Mouse (Mus musculus) thymus, postnatal 10 days (tissue): ENCODE data around the gene Nsg2.
"Not testable (repeated sequence)": the region's sequence is repeated elsewhere in the genome, so short reads cannot be mapped to it uniquely, and the experiment has no call there.

Experiments
- DNase-seq, 2 experiments: peaks; one replicate each; pipeline ENCODE4 v3.0.0; 2021; ENCODE audit warnings: low spot score in 2 of 2

Gene Nsg2

DNA sequence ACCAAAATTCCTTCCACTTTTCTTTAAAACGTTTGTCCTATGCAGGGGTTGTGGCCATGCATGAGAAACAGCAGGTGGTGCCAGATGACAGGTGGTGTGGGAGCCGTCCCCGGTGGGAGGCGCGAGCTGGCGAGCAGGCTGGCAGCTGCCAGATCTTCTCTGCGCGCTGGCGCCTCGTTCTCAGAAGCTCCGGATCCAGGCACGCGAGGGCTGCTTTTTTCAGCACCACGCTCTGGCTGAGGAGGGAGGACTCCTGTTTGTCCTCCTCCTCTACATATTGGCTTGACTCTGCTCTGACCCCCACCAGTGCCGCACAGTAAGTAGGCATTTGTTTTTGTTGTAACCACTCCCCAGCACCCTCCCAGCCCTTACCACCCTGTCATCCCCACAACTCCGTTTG is at the start of gene Nsg2:
Gene Nsg2 (plus strand): TSS at position 183 of the 400 bp plus-strand sequence.
- DNase-seq, result peak; percentile 91 to 93

DNA sequence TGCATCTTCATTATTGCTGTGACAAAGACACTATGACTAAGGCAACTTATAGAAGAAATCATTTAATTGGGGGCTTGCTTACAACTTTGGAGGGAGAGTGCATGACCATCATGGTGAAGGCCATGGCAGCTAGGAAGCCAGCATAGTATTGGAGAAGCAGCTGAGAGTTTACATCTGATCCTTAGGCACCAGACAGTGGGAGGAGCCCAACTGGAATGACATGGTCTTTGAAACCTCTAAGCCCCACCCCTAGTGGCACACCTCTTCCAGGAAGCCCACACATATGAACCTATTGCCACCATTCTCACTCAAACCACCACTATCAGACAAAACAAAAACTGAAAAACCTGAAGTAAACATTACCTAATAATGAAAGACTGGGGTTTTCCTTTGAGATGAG is 40.2 kb upstream of the Nsg2 start:
- no peak for DNase-seq

DNA sequence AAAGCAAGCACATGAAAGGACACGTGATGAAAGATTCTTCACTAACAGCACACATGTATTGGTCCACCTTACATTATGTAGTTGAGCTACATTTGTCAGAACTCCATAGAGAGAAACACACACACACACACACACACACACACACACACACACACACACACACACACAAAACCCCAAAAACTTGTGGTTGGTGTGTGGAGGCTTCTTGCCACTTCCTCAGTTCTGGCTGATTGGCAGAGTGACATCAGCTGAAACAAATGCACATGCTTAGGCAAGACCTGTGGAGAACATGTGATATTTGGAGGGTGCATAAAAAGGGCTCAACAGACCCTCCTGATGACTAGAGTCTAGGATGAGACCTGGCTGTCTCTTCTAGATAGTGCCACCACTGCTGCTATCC is 36.3 kb upstream of the Nsg2 start:
- no peak for DNase-seq

DNA sequence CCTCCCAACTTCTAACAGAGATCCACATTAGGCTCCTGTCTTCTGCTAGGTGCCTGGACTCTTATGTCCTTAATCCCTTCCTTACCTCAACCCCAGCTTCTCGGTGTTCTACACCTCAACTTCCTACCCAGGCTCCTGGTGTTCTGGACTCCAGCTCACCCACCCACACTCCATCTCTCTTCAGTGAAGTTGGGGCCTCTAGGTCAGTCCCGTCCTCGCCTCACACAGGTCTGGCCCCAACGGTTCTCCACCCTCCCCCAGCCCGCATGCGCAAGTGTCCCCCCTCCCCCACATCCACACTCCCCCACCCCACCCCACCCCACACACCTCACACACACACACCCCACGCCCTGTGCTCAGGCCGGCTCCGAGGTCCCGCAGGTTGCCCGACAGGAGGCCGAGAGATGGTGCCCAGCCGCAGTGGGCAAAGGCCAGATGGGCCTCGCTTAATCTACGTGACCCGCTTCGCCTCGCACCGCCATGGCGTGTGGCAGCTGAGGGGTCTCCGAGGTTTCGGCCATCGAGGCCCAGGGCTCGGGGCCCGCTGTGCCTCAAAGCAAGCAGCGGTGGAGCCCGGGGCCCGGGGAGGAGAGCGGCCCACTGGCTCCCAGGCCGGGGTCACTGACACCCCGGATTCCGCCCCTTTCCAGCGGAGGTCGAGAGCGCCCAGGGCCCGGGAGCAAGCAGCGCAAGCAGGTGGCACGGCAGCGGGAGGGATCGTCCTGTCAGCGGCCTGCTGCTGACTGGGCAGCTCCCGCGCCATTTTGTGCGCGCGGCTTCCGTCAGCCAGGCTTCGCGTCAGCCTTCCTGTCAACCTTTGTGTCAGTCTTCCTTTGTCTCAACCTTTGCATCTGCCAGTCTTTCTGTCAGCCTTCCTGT is 34.8 kb upstream of the Nsg2 start, which contains the start of gene 4930524B15Rik:
Gene 4930524B15Rik (plus strand): TSS at position 337 of the 879 bp plus-strand sequence.
- DNase-seq, result no peak

DNA sequence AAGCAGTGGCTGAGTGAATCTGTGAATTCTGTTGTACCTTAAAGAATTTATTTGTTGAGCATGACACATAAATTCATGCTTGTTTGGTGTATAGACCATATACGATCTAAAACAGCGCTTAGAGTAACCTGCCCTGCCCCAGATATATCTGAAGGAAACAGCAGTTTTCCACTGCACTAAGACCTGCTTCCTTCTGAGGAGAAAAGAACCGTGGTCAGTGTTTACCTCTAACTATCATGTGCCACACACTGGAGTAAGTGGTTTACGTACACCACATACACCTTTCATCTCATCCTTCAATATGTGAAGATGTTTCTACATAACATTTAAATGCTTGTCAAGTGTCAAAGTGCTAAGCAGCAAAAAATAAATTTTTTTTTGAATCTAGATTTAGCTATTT is 26.1 kb upstream of the Nsg2 start:
- DNase-seq, result no peak

DNA sequence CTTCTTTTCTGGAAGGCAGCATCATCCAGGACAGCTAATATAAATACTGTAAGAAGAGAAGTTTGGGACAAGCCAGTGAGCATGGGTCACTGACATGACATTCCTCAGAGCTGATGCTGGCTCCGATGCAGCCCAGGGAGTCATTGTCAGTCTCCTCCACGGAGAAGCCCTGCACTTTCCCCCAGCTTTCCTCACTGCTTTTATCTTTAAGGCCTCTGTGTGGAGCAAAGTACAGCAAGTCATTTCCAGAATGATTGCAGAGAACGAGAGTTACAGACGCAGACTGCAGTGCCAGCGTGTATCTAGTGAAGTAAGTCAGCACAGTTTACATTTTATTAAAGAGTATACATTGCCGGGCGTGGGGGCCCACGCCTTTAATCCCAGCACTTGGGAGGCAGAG is 25.4 kb upstream of the Nsg2 start:
- DNase-seq, result no peak

DNA sequence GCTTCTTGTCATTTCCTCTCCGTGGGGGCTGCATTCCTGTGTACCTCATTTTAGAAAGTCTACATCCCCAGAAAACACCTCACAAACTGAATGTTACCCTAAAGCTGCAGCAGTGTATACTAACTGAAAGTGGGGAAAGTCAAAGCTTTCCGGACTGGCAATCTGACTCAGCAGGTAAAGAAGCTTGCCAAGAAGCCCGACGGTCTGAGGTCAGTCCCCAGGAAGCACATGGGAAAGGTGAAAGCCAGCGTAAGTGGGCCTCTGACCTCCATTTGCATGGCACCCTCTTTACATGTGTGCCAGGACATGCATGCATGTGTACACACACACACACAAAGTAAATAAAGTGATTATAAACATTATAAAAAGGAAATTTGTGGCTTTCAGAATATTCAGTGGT is 24.6 kb upstream of the Nsg2 start:
- DNase-seq, result no peak

DNA sequence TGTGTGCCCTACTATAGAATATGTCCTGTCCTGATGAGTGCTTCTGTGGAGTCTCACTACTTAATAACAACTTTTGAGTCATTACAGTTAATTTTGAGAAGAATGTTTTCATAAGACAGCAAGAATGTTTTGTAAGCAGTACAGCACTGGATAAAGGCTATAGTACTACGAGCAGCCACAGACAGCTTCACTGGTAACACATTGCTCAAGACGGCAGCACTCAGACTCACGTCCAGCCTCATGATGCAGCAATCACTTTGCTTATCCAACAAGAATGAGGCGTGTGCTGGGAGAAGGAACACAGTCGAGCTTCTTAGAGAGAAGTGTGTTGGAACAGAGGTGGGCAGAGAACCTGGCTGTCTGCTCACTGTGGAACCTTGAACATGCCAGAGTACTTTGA is 24.1 kb upstream of the Nsg2 start:
- DNase-seq, result no peak

DNA sequence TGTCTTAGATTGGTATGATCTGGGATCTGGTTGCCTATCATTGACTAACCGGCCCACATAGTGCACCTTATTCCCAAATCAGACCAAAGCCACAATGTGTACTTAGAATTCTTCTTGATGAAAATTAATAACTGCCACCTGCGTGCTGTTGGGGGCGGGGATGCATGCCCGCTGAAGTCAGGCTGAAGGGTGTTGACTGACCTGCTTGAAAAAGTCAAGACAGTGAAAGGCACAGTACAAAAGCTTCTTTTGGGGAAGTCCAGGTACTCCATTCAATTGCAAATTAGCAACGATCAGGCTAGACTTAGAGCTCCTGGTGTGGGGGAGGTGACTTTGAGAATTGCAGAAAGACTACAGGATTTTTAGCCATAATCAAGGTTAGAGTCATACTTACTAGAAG is 20.2 kb upstream of the Nsg2 start:
- DNase-seq, result not testable (repeated sequence)

DNA sequence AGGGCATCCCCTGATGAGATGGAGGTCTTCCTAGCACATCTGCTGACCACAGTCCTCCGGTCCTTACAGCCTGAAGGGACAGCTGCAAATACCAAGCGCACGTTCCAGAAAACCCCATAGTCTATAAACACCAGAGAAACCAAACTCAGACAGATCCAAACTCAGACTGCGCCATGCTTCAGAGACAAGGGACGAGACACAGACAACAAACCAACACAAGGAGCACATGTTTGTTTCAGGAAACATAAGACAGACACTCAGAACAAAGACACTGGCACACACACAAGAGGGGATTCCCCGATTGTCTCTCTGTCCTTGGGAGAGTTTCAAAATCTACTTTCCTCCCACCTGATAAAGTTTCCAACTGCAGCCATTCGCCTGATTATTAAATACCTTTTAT is 18.4 kb upstream of the Nsg2 start:
- no peak for DNase-seq

DNA sequence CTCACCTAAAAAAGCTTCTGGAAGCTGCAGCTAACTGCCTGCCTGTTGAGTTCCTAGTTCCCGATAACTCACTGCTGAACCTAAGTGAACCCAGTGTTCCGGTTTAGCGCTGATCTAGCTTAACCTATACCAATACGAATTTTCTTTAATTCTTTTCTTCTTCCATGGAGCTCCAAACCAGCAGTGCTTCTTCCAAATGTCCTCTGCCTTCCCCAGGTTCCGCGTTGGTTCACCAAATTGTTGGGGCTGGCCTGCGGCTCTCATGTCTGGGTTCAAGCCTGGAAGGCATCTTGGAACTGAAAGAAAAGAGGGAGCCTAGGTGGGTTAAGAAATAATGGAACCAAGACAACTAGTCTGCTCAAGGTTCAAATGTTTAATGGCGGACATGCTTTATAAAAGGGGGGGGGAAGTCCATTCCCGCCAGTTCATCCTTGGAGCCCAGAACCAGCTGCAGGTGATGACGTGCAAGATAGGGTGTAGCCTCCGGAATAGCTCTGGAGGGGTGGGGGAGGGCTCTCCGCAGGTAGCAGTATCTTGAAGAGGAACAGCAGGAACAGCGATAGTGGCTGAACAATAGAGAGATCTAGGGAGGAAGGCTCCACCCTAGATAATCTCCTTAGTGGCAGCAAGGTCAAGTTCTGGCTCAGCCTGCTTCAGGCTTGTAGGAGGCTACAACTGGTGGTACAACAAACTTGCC is 17.9 kb upstream of the Nsg2 start:
- DNase-seq, result not testable (repeated sequence)

DNA sequence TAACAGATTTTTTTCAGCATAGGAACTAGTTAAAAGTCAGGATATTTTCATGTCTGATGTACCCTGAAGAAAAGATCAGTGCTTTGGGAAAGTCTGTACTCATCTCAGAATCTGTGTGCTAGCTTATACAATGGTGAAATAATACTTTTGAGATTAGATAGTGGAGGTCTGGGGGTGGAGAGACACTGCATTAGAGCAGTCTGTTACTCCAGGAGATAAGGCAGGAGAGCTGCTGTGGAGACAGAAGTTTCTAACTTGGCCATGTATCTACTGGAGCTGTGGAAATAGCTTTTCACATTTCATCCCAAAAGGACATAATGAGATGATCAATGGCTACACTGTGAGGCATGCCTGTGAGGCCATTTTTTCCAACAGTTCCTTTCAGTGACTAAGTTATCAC is 17.0 kb upstream of the Nsg2 start:
- no peak for DNase-seq

DNA sequence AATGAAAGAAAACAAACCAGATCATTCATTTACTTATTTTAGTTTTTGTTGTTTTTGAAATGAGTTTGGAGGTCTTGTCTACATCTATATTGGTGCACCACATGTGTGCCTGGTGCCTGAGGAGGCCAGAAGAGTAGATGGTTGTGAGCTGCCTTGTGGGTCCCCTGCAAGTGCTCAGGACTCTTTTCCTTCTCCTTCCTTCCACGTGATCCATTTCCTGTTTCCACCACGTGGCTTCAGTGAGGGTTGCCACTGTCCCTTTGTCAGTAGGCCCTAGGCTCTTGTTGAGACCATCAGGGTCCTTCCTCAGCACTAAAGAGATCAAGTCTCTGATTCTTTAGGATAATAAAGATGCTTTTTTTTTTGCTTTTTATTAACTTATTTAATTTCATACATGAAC is 15.5 kb upstream of the Nsg2 start:
- DNase-seq, result no peak

DNA sequence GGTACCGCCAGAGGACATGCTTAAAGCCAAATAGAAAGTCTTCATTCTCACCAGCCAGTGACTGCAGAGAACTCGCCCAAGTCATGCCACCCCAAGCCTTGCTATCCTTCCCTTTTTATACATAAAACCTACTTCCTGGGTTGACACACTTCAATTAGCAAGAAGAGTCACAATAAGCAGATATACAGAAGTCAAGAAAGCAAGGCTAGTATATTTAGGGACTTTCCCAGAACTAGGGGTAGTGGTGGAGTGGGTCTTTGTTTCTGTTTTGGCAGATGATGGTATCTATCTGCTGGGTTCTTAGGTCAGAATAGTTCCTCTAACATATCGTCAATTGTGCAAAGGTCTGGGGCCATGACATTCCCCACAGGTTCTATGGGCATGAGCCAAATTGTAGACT is 7.7 kb upstream of the Nsg2 start:
- no peak for DNase-seq

DNA sequence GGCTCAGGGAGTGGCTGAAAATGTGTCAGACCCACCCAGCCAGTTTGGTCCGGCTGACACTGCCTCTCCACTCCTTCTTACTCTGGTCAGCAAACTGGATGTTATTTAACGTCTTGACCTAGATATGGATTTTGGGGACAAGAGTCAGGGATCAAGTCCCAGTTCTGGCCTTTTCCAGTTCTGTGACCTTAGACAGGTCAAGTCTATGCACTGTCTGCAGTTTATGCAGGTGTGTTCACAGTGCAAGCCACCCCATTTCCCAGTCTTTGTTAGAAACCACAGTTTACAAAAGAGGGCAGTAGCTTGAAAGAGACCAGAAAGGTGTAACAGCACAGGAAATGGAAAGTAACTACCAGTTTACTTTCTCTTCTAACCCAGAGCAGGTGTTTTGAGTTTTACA is 547 bp upstream of the Nsg2 start:
- peak; percentile 63 to 70 for DNase-seq

DNA sequence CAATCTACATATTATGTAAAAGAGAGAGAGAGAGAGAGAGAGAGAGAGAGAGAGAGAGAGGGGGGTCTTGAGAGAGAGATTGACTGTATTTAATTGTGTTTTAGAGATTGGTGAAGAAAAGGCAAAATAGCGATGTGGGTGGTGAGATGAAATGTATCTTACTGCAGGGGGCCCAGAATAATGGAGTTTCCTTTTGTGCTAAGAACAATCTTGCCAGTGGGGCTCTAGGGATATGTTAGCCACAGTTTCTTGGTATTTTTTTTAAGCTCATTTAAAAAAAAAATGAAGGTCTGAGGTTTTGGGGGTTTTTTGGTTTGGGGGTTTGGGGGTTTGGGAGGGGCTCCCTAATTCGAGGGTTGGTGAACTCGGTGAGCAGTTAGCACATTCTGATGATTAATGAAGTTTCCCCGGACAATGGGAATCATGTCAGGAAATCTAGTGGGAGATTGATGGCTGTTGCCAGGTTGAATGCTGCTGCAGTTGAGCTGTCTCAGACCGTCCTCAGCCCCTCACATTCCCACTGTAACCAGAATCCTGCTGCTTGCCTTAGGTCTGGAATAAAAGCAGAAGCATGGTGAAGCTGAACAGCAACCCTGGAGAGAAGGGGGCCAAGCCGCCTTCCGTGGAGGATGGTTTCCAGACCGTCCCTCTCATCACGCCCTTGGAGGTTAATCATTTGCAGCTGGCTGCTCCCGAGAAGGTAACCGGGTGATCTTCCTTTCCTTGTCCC is 1.1 kb downstream of the Nsg2 start:
- peak in 1 of 2 experiments; percentile 27 for DNase-seq

DNA sequence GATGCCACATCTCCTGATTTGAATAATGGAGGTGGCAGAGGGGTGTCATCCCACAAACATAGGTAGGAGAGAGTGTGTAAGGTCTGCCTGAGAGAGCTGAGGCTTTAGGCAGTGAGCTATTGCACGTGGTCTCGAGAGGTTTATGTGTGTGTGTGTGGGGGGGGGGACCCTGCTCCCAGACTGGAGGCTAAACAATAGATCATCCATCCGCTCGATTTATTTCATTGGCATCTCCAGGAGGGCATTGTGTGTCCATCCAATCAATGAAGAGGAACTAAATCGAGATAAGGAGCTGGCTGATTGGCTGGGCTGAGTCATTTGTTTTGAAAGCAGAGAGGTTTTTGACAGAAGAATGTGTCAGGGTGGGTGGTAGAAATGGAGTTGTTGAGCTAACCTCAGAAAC is 2.4 kb downstream of the Nsg2 start:
- no peak for DNase-seq

DNA sequence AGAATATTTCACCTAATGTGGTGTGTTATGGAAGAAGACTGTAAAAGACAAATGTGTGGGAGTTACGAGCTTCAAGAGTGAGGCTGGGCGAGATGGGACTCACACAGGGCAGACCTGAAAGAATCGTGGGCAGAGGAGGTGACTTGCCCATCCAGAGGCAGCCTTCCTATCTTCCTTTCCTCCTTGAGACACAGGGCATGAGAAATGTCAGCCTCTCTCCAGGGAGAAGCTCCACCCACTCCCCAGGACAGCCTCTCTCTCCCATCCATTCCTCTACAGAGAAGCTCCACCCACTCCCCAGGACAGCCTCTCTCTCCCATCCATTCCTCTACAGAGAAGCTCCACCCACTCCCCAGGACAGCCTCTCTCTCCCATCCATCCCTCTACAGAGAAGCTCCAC is 7.8 kb downstream of the Nsg2 start:
- not testable (repeated sequence) for DNase-seq

DNA sequence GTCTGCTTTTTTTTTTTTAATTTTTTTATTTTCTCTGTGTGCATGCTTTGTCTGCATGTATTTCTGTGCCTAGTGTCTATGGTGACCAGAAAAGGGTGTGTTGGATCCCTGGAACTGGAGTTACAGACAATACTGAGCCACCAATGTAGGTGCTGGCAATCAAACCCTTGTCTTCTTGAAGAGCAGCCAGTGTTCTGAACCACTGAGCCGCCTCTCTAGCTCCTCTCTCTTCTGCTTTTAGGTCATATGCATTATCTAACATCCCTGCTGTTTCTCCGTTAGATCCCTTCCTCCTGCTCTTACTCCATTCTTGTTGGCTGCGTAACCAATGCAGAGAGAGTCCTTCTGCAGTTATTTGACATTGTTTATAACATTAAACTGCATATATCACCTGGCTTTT is 8.6 kb downstream of the Nsg2 start:
- no peak for DNase-seq

DNA sequence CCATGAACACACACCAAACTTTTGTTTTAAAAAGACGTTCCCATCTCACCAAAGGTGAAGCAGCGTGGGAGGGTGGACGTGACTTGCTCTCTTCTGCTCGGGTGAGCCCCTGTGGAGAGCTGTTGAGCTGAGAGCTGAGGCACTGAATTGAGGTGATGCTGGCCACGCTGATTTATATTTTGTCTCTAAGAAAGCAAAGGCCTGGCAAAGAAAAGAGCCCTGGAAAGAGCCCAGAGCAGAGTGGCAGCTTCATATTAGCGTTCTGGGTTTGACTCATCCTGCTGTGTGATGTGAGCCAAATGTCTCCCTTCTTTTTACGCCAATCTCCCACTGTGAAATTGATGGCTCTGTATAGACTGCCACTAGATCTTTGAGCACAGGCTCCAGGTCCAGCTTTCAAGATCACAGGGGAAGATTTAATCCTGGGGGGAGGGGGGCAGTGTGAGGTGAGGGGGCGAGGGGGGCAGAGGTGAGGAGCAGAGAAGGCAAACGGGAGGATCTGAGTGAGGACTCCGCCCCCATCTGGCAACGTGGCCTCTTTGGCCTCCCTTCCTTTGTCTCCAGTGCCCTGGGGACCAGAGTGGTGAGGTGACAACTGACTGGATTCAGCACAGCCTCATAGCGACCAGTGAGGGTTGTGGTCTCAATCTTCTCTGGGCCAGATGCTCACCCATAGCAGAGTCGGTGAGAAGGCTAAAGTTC is 9.8 kb downstream of the Nsg2 start:
- DNase-seq, result peak in 1 of 2 experiments; percentile 70

DNA sequence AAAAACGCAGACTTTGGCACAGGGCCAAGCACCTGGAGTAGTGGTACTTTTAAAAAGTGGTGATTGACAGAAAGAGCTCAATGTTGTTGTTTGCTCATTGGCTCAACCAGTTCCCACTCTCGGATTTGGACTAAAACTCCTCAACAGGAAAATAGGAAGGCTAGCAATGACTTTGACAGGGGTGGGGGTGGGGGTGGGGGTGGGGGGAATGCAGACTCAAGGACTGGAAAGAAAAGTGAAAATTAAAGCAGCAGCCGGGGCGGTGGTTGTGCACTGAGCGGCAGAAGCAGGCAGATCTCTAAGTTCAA is 10.4 kb downstream of the Nsg2 start:
- peak in 1 of 2 experiments; percentile 77 for DNase-seq
